Mouse (Mus musculus): ENCODE measurements around the gene Skor1. TPM values are rescaled to one million over a fixed set of nuclear protein-coding genes. Genes with fewer than 3 reads are reported as not detected.

Skor1 gene
- polyA plus RNA-seq, 1 experiment = not detected

DNA sequence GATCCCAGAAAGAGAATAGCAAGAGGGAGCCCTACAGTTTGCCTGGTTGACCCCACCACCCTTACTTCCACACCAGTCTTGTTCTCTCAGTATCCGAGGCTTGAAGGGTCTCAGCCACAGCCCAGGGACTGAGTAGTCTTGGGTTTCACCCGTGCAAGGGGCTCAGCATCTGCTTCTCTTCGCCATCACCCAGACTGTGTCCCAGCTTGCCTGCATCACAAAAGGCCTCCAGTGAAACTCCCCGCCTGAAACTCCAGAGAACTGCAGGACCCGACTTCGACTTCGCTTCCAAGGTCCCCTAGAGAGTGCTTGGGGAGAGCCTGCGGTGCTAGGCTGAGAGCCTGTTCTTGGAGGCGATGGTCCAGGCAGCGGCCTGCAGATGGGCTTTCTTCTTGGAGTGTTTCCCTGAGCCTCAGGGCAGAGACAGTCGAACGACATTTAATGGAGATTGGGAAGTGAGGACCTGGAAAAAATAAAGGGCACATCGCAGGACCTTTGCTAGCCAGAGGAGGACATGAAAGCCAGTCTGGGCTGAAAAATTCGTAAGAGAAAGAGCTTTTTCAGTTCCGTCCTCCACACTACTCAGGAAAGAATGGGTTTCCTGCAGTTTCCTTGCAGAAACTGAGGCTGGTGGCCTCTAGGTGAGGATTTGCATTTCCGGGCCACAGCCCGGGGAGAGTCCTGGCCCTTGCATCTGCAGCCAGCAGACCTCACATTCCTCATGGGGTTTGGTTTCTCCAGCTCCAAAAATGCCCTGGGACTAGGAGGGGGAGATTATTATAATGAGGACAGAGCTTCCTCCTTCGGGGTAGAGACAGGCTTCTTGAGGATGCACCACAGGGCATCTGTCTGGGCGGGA lies 11.8 kb downstream of the Skor1 start:
- WGBS = 16% methylated on average over 19 of the region's 19 CpGs
- DNase-seq (ENCODE audit: low read depth, low spot score) = no peak

DNA sequence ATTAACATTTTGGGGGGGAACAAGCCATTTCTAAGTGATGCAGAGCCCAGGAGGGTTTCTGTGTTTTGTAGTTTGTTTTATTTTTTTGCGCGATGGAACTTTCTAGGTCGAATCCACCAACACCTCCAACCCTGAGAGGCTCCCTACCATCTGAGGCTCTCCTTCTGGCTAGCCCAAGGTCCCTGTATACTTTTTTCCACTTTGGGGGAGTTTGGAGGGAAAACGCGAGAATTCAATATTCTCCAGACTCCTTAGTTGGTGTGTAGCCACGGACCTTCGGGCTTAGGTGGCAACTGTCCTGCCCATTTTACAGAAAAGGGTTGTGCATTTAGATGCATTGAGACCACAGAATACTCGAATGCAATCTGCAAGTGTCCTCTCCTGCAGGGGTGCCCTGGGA lies 12.5 kb downstream of the Skor1 start:
- no peak for DNase-seq (ENCODE audit: low read depth, low spot score)
- WGBS = 13% methylated on average over 8 of the region's 8 CpGs

DNA sequence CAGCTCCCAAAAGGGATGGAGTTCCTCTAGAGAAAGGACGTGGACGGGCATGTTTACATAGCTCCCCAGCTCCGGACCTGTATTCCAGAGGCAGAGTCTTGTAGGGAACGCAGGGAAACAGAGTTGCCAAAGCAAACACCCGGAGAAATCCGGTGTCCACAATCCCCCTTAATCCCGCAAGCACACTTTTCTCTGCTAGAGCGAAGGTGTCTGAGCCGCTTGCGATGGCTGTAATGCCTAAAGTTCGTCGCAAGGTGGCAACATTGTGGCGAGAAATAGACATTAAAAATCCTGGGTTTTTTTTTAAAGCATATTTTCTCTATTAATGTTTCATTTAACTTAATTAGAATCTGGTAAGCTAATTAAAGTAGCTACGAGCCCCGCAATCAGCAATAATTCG lies 13.0 kb downstream of the Skor1 start:
- under 1% methylated on average over 16 of the region's 16 CpGs for whole genome bisulfite sequencing
- no peak for DNase-seq (ENCODE audit: low read depth, low spot score)

DNA sequence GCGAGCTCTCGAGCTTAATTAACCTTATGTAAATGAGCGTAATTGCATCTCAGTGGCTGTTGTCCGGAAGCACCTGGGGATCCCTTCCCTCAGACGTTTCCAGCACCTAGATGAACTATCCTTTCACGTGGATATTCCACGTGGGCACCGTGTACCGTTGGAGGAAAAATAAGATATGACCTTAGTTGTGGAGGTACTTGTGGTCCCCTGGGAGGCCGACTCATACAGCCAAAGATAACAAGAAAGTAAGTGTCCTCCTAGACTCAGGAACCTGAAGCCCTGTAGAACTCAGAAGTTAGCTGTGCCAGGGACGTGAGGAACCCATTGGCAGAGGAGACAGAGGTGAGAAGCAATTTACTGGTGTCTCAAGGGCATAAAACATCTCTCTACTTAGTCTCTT lies 13.4 kb downstream of the Skor1 start:
- 7% methylated on average over 11 of the region's 11 CpGs for WGBS
- DNase-seq (ENCODE audit: low read depth, low spot score) = no peak

DNA sequence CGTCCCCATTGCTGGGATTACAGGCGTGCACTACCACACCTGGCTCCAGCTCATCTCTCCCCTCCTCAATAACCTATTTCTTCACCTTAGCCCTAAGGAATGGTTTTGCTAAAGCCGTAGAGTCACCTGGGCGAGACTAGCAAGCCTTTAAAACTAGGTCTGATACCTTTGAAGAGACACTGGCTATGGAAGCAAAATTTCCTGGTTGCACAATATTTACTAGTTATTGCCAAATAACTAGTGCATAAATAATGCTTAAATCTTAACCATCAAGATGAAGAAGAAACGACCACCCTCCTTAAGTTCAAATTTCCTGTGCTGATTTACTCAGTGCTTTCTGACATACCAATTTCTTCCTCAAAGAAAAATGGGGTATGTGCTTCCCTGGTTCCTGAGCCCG lies 15.1 kb downstream of the Skor1 start:
- 8% methylated on average over 6 of the region's 6 CpGs for WGBS
- no peak for DNase-seq (ENCODE audit: low read depth, low spot score)

- WGBS = under 1% methylated on average over 48 of the region's 48 CpGs
- DNase-seq (ENCODE audit: low read depth, low spot score) = peak; percentile 75
These were observed 15.8 kb downstream of the Skor1 start for GRCm38 (mm10) chr9:63132673-63133601.

GRCm38 (mm10) chr9:63131957-63132602 lies 16.7 kb downstream of the Skor1 start:
- peak; percentile 16 for DNase-seq (ENCODE audit: low read depth, low spot score)
- 8% methylated on average over 28 of the region's 28 CpGs for WGBS

DNA sequence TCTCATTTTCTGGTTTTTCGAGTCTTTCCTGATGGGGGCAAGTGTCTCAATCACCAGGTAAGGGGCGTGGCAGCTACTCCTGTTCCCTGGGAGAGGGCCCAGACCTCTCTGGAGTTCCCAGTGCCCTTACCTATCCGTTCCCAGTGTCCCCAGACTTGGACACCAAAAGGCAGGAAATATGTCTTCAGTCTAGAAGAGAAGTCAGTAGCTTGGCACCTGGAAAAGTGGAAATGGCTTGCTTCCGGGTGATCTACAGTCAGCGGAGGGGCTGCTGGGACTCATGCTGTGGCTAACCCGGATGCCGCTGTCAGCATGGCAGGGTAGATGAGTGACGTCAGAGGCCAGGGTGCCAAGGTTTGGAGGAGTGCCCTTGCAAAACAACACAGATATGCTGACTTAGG lies 19.1 kb downstream of the Skor1 start:
- 74% methylated on average over 8 of the region's 8 CpGs for WGBS
- no peak for DNase-seq (ENCODE audit: low read depth, low spot score)

DNA sequence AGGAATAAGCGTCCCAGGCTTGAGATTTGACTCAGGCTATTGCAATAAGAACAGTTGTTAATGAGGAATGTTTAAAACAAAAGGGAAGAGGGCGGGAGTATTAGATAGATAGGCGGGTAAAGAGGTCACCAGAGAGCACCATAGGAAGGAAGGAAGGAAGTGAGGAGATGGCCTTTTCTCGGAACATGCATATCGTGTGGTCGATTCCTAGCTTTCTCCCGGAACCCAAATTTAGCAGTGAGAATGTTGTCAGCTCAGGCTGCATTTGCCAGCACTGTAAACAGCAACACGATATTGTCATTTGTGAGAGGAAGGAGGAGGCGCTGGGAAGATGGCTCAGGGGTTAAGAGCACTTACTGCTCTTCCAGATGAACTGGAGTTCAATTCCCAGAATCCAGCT lies 24.2 kb downstream of the Skor1 start:
- DNase-seq (ENCODE audit: low read depth, low spot score) = no peak
- 37% methylated on average over 9 of the region's 9 CpGs for WGBS

DNA sequence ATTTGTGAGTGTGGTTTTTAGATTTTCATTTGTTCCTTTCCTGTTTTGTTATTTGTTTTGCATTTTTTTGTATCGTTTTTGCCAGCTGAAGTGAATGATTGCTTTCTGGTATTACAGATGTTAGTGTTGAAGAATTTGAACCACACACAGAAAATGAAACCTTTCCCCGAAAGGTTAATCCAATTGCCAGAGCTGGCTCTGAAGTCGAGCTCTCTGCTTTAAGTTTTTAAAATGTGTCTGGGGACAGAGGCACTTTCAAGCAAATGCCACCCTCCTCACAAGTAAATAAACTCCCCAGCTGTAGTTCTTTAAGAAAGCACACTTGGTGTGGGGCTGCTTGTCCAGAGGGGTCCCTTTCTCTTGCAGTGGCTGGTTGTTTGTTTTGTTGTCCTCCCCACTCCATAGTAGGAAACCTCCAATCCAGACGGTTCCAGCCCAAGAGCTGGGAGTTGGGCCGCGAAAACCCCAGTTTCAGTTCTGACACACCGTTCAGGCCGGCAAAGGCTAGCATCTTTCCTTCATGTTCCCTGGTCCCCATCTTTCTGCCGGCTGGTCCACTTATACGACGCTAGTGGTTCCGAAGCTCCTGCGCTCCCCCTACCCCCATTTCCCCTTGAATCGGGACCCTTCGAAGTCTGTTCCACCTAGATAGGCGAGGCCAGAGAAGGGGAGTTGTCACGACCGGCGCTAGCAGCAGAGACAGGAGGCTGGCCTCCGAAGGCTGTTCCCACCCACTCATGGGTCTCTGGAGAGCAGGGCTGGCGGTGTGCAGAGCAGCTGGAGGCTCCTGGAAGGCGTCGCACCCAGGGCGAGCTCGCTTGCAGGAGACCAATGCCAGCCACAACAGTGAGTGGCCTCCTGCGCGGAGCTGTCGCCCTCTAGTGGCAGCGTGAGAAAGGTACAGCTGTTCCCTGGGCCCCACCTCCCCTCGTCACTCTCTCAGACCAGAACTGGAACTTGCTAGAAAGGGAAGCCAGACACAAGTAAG lies 25.0 kb downstream of the Skor1 start:
- peak; percentile 66 for DNase-seq (ENCODE audit: low read depth, low spot score)
- 6% methylated on average over 30 of the region's 30 CpGs for WGBS

DNA sequence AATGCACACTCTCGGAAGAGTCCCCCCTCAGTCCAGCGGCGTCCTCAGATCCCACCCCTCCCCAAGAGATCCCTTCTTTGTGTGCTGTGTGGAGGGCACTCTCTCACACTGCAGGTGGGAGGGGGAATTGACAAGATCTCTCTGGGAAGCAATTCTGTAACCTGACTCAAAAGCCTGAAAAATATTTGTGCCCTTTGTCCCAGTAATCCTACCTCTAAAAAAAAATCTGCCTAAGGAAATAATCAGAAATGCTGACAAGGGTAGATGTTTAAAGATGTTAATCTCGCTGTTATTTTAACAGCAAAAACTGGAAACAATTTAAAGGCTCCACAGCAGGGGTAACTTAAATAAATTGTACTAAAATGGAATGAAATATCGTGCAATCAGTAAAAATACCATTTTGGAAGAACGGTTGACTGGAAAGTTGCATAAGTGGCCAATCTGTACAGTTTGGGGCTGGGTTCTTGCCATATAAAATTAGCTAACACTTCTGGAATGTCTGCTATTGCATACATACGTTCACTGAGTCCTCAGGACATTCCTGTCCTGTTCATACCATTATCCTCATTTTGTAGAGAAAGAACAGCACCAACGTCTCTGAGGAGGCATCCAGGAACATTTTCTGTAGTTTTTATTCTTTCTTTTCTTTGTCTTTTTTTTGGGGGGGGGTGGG lies 26.5 kb downstream of the Skor1 start:
- 82% methylated on average over 8 of the region's 8 CpGs for WGBS
- DNase-seq (ENCODE audit: low read depth, low spot score) = no peak

DNA sequence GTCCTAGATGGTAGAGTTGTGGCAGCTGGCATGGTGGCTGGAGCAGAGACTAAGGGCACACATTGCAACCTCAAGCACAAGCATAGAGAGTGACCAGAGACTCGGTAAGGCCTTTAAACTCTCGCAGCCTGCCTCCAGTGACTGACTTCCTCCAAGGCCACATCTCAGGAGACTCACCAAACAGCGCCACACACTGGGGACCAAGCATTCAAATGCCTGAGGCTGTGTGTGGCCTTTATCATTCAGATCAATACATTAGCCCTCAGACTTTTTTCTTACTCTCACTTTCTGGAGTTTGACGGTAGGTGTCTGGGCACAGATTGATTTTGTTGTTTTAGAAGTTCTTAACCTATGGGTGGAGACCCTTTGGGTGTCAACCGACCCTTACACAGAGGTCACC lies 30.4 kb downstream of the Skor1 start:
- DNase-seq (ENCODE audit: low read depth, low spot score) = no peak
- 83% methylated on average over 5 of the region's 5 CpGs for WGBS

DNA sequence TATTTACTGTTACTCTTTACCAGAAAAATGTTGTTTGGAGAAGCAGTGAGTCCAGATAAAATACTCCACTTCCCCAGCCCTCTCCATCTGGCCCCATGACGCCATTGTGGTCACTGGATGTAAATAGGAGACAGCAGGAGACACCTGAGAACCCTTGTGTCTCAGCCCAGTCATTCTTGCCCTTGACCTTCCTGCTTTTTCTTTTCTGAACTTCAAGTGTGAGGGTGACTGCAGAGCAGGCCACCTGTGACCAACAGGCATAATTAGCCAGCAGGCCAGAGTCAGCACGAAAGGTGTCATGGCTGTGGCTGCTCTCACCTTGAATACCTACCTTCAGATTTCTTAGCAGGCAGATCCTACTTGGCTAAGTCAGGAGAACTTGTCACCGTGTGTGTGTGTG lies 36.2 kb downstream of the Skor1 start:
- DNase-seq (ENCODE audit: low read depth, low spot score) = no peak
- 68% methylated on average over 3 of the region's 3 CpGs for WGBS

- DNase-seq (ENCODE audit: low read depth, low spot score) = no peak
- 10% methylated on average over 2 of the region's 2 CpGs for WGBS
These were observed 39.0 kb downstream of the Skor1 start for GRCm38 (mm10) chr9:63109782-63110087.

DNA sequence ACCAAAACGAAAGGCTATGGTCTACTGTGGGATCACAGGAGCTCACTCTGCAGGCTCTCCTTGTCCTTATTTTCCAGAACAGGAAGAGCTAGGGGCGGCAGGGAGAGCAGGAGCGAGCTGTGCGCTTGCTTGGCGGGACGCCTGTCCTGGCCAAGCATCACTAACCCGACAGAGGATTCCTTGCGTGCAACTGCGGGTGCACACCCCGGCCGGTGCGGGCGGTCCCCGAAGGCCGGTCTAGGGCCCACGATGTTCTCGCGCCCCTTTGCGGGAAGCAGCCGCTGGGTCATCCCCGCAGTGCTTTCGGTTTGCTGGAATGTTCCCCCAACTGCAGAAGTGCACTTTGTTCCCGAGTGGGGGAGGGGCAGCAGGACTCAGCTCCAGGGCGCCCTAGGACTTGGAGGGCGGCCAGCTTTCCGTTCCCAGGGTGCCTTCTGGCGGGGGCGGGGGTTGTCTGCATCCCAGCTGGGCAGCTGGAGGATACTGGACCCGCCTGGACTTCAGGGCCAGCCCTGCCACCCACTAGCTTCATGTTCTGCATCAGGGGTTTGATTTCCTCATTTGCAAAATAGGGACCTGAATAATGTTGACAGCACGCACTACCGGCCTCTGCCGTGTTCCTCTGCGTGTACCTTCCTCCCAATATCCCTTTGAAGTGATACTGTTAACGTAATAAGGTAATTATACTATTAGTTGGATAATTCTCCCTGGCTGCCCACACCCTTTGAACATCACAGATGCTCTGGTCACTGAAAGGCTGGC lies 39.6 kb downstream of the Skor1 start:
- under 1% methylated on average over 34 of the region's 34 CpGs for WGBS
- DNase-seq (ENCODE audit: low read depth, low spot score) = peak; percentile 71

GRCm38 (mm10) chr9:63108580-63108979 lies 40.2 kb downstream of the Skor1 start:
- DNase-seq (ENCODE audit: low read depth, low spot score) = no peak
- 13% methylated on average over 4 of the region's 4 CpGs for WGBS

- DNase-seq (ENCODE audit: low read depth, low spot score) = no peak
- 90% methylated on average over 5 of the region's 5 CpGs for WGBS
These were observed 48.1 kb downstream of the Skor1 start for GRCm38 (mm10) chr9:63100660-63101059.

DNA sequence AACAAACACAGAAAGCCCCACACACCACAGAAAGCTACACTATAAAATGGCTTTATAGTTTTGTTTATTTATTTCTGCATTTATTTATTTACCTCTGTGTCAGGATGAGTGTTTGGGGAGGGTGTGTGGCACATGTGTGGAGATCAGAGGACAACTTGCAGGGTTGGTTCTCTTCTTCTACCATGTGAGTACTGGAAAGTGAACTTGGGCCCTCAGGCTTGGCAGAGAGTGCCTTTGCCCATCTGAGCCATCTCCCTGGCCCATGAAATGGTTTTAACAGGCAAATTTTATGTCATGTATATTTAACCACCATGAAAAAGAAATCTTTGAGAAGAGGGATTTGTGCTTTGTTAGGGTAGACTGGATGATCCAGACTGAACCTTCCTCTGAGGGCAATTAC lies 48.9 kb downstream of the Skor1 start:
- DNase-seq (ENCODE audit: low read depth, low spot score) = no peak
